Mouse (Mus musculus): ENCODE measurements around the gene 1700012B09Rik. TPM values are rescaled to one million over a fixed set of nuclear protein-coding genes. Genes with fewer than 3 reads are reported as not detected.
A peak's percentile ranks its signal among the peaks of the same experiment; 100 is the strongest.

The 1700012B09Rik gene
- polyA plus RNA-seq (2015; fragmentation: Nextera tagmentation; extraction: Ambion mirVana), result not detected in 2 replicates

- Histone ChIP-seq H3K9ac (replicated peaks) (no peak within 1 kb of the TSS), H3K4me2 (ENCODE audit: low read depth, low read length) (no peak within 1 kb of the TSS), H3K4me1 (ENCODE audit: insufficient read depth) (no peaks in the 10 kb centered on the region), H3K4me3 (ENCODE audit: low read depth, low read length) (no peak within 1 kb of the TSS), H3K27ac (ENCODE audit: low read depth) (no peak within 1 kb of the TSS), H3K36me3 (replicated peaks; ENCODE audit: insufficient read depth, low read length) (no peaks in the 10 kb centered on the region), H3K27me3 (ENCODE audit: insufficient read depth, low read length) (peaks cover 3% of the 10 kb centered on the region; the same call in 1 of the 2 replicates), H3K9me3 (ENCODE audit: low read length) (no peaks in the 10 kb centered on the region)
- DNase-seq (no peak), ATAC-seq (no peak)
- 27% methylated on average over 23 of the region's 23 CpGs for WGBS (ENCODE audit: insufficient replicate concordance)
- TF ChIP-seq EP300 (IDR thresholded peaks at IDR 0.05; ENCODE audit: low read depth) (no peak), CTCF (IDR thresholded peaks at IDR 0.05; ENCODE audit: low read depth) (no peak)
Observed at GRCm38 (mm10) chr9:14770803-14771471, at the start of gene 1700012B09Rik. 1700012B09Rik (minus strand) TSS chr9:14771030.

GRCm38 (mm10) chr9:14810111-14810510, 39.3 kb upstream of the 1700012B09Rik start:
- no peak for ATAC-seq
- Histone ChIP-seq H3K4me1 (ENCODE audit: insufficient read depth) (no peaks in the 10 kb centered on the region), H3K9ac (replicated peaks) (no peak overlapping the region), H3K4me2 (ENCODE audit: low read depth, low read length) (no peak overlapping the region), H3K27me3 (ENCODE audit: insufficient read depth, low read length) (no peaks in the 10 kb centered on the region), H3K4me3 (ENCODE audit: low read depth, low read length) (no peak overlapping the region), H3K27ac (ENCODE audit: low read depth) (no peak overlapping the region), H3K9me3 (ENCODE audit: low read length) (no peaks in the 10 kb centered on the region), H3K36me3 (replicated peaks; ENCODE audit: insufficient read depth, low read length) (peaks cover 49% of the 10 kb centered on the region)
- no peak for DNase-seq
- WGBS (ENCODE audit: insufficient replicate concordance), result 86% methylated on average over 5 of the region's 5 CpGs
- no peak for TF ChIP-seq EP300 (IDR thresholded peaks at IDR 0.05; ENCODE audit: low read depth)
- no peak for TF ChIP-seq CTCF (IDR thresholded peaks at IDR 0.05; ENCODE audit: low read depth)

- H3K27ac ChIP-seq (ENCODE audit: low read depth), result no peak overlapping the region
- DNase-seq (no peak), ATAC-seq (no peak)
- 93% methylated on average over 1 of the region's 1 CpGs for whole genome bisulfite sequencing (ENCODE audit: insufficient replicate concordance)
- H3K27me3 ChIP-seq (ENCODE audit: insufficient read depth, low read length), result no peaks in the 10 kb centered on the region
- no peaks in the 10 kb centered on the region for H3K4me1 ChIP-seq (ENCODE audit: insufficient read depth)
- H3K4me3 ChIP-seq (ENCODE audit: low read depth, low read length), result no peak overlapping the region
- H3K9me3 ChIP-seq (ENCODE audit: low read length), result no peaks in the 10 kb centered on the region
- H3K9ac ChIP-seq (replicated peaks), result no peak overlapping the region
- TF ChIP-seq CTCF (IDR thresholded peaks at IDR 0.05; ENCODE audit: low read depth), result no peak
- TF ChIP-seq EP300 (IDR thresholded peaks at IDR 0.05; ENCODE audit: low read depth), result no peak
- H3K4me2 ChIP-seq (ENCODE audit: low read depth, low read length), result no peak overlapping the region
- peaks cover 59% of the 10 kb centered on the region for H3K36me3 ChIP-seq (replicated peaks; ENCODE audit: insufficient read depth, low read length)
Observed at GRCm38 (mm10) chr9:14806786-14807185, 36.0 kb upstream of the 1700012B09Rik start.

GRCm38 (mm10) chr9:14805714-14806113, 34.9 kb upstream of the 1700012B09Rik start:
- H3K36me3 ChIP-seq (replicated peaks; ENCODE audit: insufficient read depth, low read length), result peaks cover 59% of the 10 kb centered on the region
- WGBS (ENCODE audit: insufficient replicate concordance), result 70% methylated on average over 2 of the region's 2 CpGs
- H3K27me3 ChIP-seq (ENCODE audit: insufficient read depth, low read length), result no peaks in the 10 kb centered on the region
- no peak overlapping the region for H3K4me3 ChIP-seq (ENCODE audit: low read depth, low read length)
- ATAC-seq (no peak), DNase-seq (no peak)
- no peak for TF ChIP-seq EP300 (IDR thresholded peaks at IDR 0.05; ENCODE audit: low read depth)
- TF ChIP-seq CTCF (IDR thresholded peaks at IDR 0.05; ENCODE audit: low read depth), result no peak
- no peaks in the 10 kb centered on the region for H3K4me1 ChIP-seq (ENCODE audit: insufficient read depth)
- no peak overlapping the region for H3K27ac ChIP-seq (ENCODE audit: low read depth)
- no peak overlapping the region for H3K9ac ChIP-seq (replicated peaks)
- H3K9me3 ChIP-seq (ENCODE audit: low read length), result no peaks in the 10 kb centered on the region
- no peak overlapping the region for H3K4me2 ChIP-seq (ENCODE audit: low read depth, low read length)

- no peaks in the 10 kb centered on the region for H3K27me3 ChIP-seq (ENCODE audit: insufficient read depth, low read length)
- H3K27ac ChIP-seq (ENCODE audit: low read depth), result no peak overlapping the region
- H3K9ac ChIP-seq (replicated peaks), result no peak overlapping the region
- ATAC-seq (no peak), DNase-seq (no peak)
- WGBS (ENCODE audit: insufficient replicate concordance), result 85% methylated on average over 6 of the region's 6 CpGs
- TF ChIP-seq EP300 (IDR thresholded peaks at IDR 0.05; ENCODE audit: low read depth) (no peak), CTCF (IDR thresholded peaks at IDR 0.05; ENCODE audit: low read depth) (no peak)
- no peak overlapping the region for H3K4me3 ChIP-seq (ENCODE audit: low read depth, low read length)
- no peak overlapping the region for H3K4me2 ChIP-seq (ENCODE audit: low read depth, low read length)
- peaks cover 29% of the 10 kb centered on the region for H3K36me3 ChIP-seq (replicated peaks; ENCODE audit: insufficient read depth, low read length)
- peaks cover 3% of the 10 kb centered on the region; the same call in 1 of the 2 replicates for H3K4me1 ChIP-seq (ENCODE audit: insufficient read depth)
- no peaks in the 10 kb centered on the region for H3K9me3 ChIP-seq (ENCODE audit: low read length)
Observed at GRCm38 (mm10) chr9:14787356-14787755, 16.5 kb upstream of the 1700012B09Rik start.

GRCm38 (mm10) chr9:14784039-14785002, 13.5 kb upstream of the 1700012B09Rik start, which contains the start of the genes Mre11a and Ankrd49:
Mre11a (plus strand) TSS chr9:14784654.
Ankrd49 (minus strand) TSS chr9:14784856.
- peak within 1 kb of the TSS; percentile 91 for H3K4me3 ChIP-seq (ENCODE audit: low read depth, low read length)
- H3K27me3 ChIP-seq (ENCODE audit: insufficient read depth, low read length), result no peaks in the 10 kb centered on the region
- peak; percentile 93 for DNase-seq
- peaks cover 3% of the 10 kb centered on the region; the same call in 1 of the 2 replicates for H3K4me1 ChIP-seq (ENCODE audit: insufficient read depth)
- H3K36me3 ChIP-seq (replicated peaks; ENCODE audit: insufficient read depth, low read length), result peaks cover 32% of the 10 kb centered on the region
- WGBS (ENCODE audit: insufficient replicate concordance), result under 1% methylated on average over 61 of the region's 62 CpGs
- H3K9ac ChIP-seq (replicated peaks), result peak within 1 kb of the TSS; percentile 82
- no peaks in the 10 kb centered on the region for H3K9me3 ChIP-seq (ENCODE audit: low read length)
- TF ChIP-seq CTCF (IDR thresholded peaks at IDR 0.05; ENCODE audit: low read depth), result no peak
- peak; percentile 79 for TF ChIP-seq EP300 (IDR thresholded peaks at IDR 0.05; ENCODE audit: low read depth)
- peak within 1 kb of the TSS; percentile 91 for H3K27ac ChIP-seq (ENCODE audit: low read depth)
- ATAC-seq, result peak; percentile 99
- H3K4me2 ChIP-seq (ENCODE audit: low read depth, low read length), result peak within 1 kb of the TSS; percentile 93
